Mouse (Mus musculus): ENCODE measurements around the gene AC109138.7. TPM values are rescaled to one million over a fixed set of nuclear protein-coding genes. Genes with fewer than 3 reads are reported as not detected.

AC109138.7 gene
- polyA plus RNA-seq, 1 experiment from 2014 or later, result not detected

DNA sequence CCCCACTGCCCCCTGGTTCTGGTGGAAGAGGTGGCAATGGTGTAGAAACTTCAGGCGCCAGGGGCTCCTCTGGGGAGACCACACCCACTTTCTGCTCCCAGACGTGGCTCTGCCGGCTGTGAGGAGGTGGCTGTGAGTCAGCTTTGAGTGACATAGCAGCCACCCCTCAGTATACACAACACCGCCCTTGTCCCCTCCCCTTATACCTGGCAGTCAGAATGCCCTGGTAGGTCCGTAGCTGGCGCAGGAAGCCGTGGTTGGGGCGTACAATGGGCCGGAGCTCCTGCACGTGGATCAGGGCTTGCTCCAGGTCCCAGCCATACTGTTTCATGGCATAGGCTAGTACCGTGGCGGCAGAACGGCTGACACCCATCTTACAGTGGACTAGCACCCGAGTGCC, 49.5 kb downstream of the AC109138.7 start:
- DNase-seq, result no peak
- peaks cover under 1% of the 10 kb centered on the region; the same call in 1 of the 2 replicates for H3K4me1 ChIP-seq (ENCODE audit: control insufficient read depth, insufficient read depth, low read length)
- H3K27ac ChIP-seq (replicated peaks; ENCODE audit: low read depth, low read length), result no peak overlapping the region
- peaks cover 6% of the 10 kb centered on the region; the same call in 1 of the 2 replicates for H3K27me3 ChIP-seq (ENCODE audit: control insufficient read depth, insufficient read depth, low read length)
- WGBS, result 72% methylated on average over 14 of the region's 14 CpGs
- no peak overlapping the region for H3K4me3 ChIP-seq (replicated peaks; ENCODE audit: low read depth, low read length)
- no peak for ATAC-seq (ENCODE audit: low FRiP score, low TSS enrichment)
- H3K9ac ChIP-seq (replicated peaks; ENCODE audit: low read length), result no peak overlapping the region
- no peaks in the 10 kb centered on the region for H3K9me3 ChIP-seq (ENCODE audit: control insufficient read depth, low read length)
- no peaks in the 10 kb centered on the region for H3K36me3 ChIP-seq (ENCODE audit: control insufficient read depth, insufficient read depth, low read length)
- no peak overlapping the region for H3K4me2 ChIP-seq (ENCODE audit: low read length)

DNA sequence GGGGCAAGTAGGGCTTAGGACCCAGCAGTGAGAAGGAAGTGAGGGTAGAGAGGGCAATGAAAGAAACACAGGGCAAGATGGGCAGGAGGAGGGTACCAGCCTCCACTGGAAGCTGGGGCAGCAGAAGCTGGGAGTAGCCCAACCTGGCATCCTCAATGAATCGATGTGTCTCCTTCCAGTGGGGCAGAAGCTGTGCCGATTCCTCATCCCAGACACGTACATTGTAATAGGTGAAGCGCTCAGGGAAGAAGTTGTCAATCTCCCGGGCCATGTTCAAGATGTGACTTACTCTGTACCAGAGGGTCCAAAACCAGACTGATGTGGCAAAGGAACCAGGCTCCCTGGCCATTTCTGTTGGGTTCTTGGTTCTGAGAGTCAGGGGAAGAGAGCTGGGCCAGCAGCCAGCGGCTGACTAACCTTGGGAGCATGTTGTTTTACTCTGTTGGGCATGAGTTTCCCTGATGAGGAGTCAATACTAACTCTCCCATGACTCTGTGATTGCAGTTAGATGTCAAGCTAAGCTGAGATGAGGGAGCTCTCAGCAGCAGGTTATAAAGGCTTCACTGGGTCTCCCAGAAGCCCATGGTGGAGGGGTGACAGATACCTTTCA, 50.1 kb downstream of the AC109138.7 start:
- 94% methylated on average over 6 of the region's 6 CpGs for WGBS

GRCm38 (mm10) chr19:4265956-4266355, 51.8 kb downstream of the AC109138.7 start:
- Histone ChIP-seq H3K36me3 (ENCODE audit: control insufficient read depth, insufficient read depth, low read length) (peaks cover 3% of the 10 kb centered on the region; the same call in 1 of the 2 replicates), H3K27me3 (ENCODE audit: control insufficient read depth, insufficient read depth, low read length) (peaks cover 6% of the 10 kb centered on the region; the same call in 1 of the 2 replicates), H3K9me3 (ENCODE audit: control insufficient read depth, low read length) (no peaks in the 10 kb centered on the region), H3K9ac (replicated peaks; ENCODE audit: low read length) (no peak overlapping the region), H3K27ac (replicated peaks; ENCODE audit: low read depth, low read length) (no peak overlapping the region), H3K4me1 (ENCODE audit: control insufficient read depth, insufficient read depth, low read length) (peaks cover 5% of the 10 kb centered on the region; the same call in 1 of the 2 replicates), H3K4me3 (replicated peaks; ENCODE audit: low read depth, low read length) (no peak overlapping the region), H3K4me2 (ENCODE audit: low read length) (no peak overlapping the region)
- 63% methylated on average over 4 of the region's 4 CpGs for WGBS
- DNase-seq, result peak; percentile 18
- no peak for ATAC-seq (ENCODE audit: low FRiP score, low TSS enrichment)

More for the DNA sequence above, 50.1 kb downstream of the AC109138.7 start:
- Histone ChIP-seq H3K27ac (replicated peaks; ENCODE audit: low read depth, low read length) (no peak overlapping the region), H3K4me2 (ENCODE audit: low read length) (no peak overlapping the region), H3K36me3 (ENCODE audit: control insufficient read depth, insufficient read depth, low read length) (no peaks in the 10 kb centered on the region), H3K4me3 (replicated peaks; ENCODE audit: low read depth, low read length) (no peak overlapping the region), H3K4me1 (ENCODE audit: control insufficient read depth, insufficient read depth, low read length) (peaks cover 5% of the 10 kb centered on the region; the same call in 1 of the 2 replicates), H3K27me3 (ENCODE audit: control insufficient read depth, insufficient read depth, low read length) (peaks cover 6% of the 10 kb centered on the region; the same call in 1 of the 2 replicates), H3K9ac (replicated peaks; ENCODE audit: low read length) (no peak overlapping the region), H3K9me3 (ENCODE audit: control insufficient read depth, low read length) (no peaks in the 10 kb centered on the region)
- no peak for DNase-seq
- ATAC-seq (ENCODE audit: low FRiP score, low TSS enrichment), result no peak

DNA sequence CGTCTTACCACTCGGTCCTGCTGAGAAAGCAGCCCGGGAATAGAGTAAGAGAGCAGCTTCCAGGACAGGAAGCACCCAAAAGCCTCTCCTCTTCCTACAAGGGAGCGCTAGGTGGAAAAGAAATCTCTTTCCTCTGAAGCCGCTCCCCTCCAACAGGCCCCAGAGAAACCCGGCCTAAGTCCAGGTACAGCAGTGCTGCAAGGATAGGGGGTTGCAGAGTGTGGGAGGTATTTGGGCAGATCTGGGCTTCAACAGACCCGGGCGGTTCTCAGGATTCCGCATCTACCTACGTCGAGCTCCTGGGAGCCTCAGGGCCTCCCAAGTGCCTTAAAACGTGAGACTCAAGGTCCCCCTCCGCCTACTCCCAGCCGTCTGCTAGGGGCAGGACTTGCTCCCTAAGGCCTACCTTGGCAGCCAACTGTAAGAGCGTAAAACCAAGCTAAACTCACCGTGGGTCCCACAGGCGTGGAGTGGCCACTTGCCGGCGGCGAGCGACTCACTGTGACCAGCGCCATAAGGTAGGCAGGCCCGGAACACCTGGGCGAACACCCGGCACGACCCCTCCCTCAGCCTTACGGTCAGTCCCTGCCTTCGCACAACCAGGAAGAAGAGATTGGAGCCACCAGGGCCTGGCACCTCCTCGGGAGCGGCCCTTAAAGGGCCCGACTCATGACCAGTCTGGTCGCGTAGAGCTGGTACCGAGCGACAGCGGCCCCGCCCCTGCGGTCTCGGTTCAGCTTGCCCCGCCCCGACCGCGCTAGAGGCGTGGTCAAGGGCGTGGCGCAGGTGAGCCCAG, 54.6 kb downstream of the AC109138.7 start, which contains the start of gene Ssh3:
TSS of gene Ssh3 (minus strand) at position 615 of the 796 bp plus-strand sequence.
- DNase-seq, result peak; percentile 34
- peak within 1 kb of the TSS; percentile 17 for H3K4me3 ChIP-seq (replicated peaks; ENCODE audit: low read depth, low read length)
- H3K27me3 ChIP-seq (ENCODE audit: control insufficient read depth, insufficient read depth, low read length), result peaks cover 6% of the 10 kb centered on the region; the same call in 1 of the 2 replicates
- H3K36me3 ChIP-seq (ENCODE audit: control insufficient read depth, insufficient read depth, low read length), result peaks cover 15% of the 10 kb centered on the region
- H3K9me3 ChIP-seq (ENCODE audit: control insufficient read depth, low read length), result no peaks in the 10 kb centered on the region
- WGBS, result 8% methylated on average over 46 of the region's 46 CpGs
- ATAC-seq (ENCODE audit: low FRiP score, low TSS enrichment), result no peak
- no peak within 1 kb of the TSS for H3K27ac ChIP-seq (replicated peaks; ENCODE audit: low read depth, low read length)
- peaks cover 5% of the 10 kb centered on the region; the same call in 1 of the 2 replicates for H3K4me1 ChIP-seq (ENCODE audit: control insufficient read depth, insufficient read depth, low read length)
- peak within 1 kb of the TSS; percentile 47 for H3K4me2 ChIP-seq (ENCODE audit: low read length)
- H3K9ac ChIP-seq (replicated peaks; ENCODE audit: low read length), result peak within 1 kb of the TSS; percentile 23; the same call in 1 of the 2 replicates

GRCm38 (mm10) chr19:4270187-4270586, 56.0 kb downstream of the AC109138.7 start:
- Histone ChIP-seq H3K27me3 (ENCODE audit: control insufficient read depth, insufficient read depth, low read length) (peaks cover 6% of the 10 kb centered on the region; the same call in 1 of the 2 replicates), H3K27ac (replicated peaks; ENCODE audit: low read depth, low read length) (no peak overlapping the region), H3K9ac (replicated peaks; ENCODE audit: low read length) (no peak overlapping the region), H3K36me3 (ENCODE audit: control insufficient read depth, insufficient read depth, low read length) (peaks cover 15% of the 10 kb centered on the region), H3K4me3 (replicated peaks; ENCODE audit: low read depth, low read length) (no peak overlapping the region), H3K4me2 (ENCODE audit: low read length) (no peak overlapping the region), H3K4me1 (ENCODE audit: control insufficient read depth, insufficient read depth, low read length) (peaks cover 5% of the 10 kb centered on the region; the same call in 1 of the 2 replicates), H3K9me3 (ENCODE audit: control insufficient read depth, low read length) (no peaks in the 10 kb centered on the region)
- 74% methylated on average over 6 of the region's 6 CpGs for WGBS
- DNase-seq (no peak), ATAC-seq (ENCODE audit: low FRiP score, low TSS enrichment) (no peak)

GRCm38 (mm10) chr19:4270972-4271371, 56.8 kb downstream of the AC109138.7 start:
- H3K27me3 ChIP-seq (ENCODE audit: control insufficient read depth, insufficient read depth, low read length), result peaks cover 6% of the 10 kb centered on the region; the same call in 1 of the 2 replicates
- DNase-seq, result no peak
- ATAC-seq (ENCODE audit: low FRiP score, low TSS enrichment), result no peak
- WGBS, result 94% methylated on average over 11 of the region's 11 CpGs
- no peaks in the 10 kb centered on the region; the same call in 1 of the 2 replicates for H3K9me3 ChIP-seq (ENCODE audit: control insufficient read depth, low read length)
- H3K4me3 ChIP-seq (replicated peaks; ENCODE audit: low read depth, low read length), result no peak overlapping the region
- no peak overlapping the region for H3K4me2 ChIP-seq (ENCODE audit: low read length)
- peaks cover 15% of the 10 kb centered on the region for H3K36me3 ChIP-seq (ENCODE audit: control insufficient read depth, insufficient read depth, low read length)
- peaks cover 5% of the 10 kb centered on the region; the same call in 1 of the 2 replicates for H3K4me1 ChIP-seq (ENCODE audit: control insufficient read depth, insufficient read depth, low read length)
- no peak overlapping the region for H3K9ac ChIP-seq (replicated peaks; ENCODE audit: low read length)
- H3K27ac ChIP-seq (replicated peaks; ENCODE audit: low read depth, low read length), result no peak overlapping the region

DNA sequence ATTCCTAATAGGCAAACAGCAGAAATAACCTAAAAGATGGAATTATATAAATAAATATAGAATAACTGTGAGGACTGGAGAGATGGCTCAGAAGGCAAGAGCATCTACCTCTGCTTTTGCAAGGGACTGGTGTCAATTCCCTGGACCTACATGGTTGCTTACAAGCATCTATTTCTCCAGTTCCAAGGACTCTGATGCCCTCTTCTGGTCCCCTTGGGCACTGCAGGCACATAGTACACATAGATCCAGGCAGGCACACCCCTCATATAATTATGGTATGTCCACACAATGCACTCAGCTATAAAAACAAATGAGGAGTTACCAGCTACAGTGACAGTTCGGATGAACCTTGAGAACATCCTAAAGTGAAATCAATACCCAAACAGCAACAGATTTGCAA, 65.3 kb downstream of the AC109138.7 start:
- Histone ChIP-seq H3K9me3 (ENCODE audit: control insufficient read depth, low read length) (no peaks in the 10 kb centered on the region; the same call in 1 of the 2 replicates), H3K27ac (replicated peaks; ENCODE audit: low read depth, low read length) (no peak overlapping the region), H3K4me1 (ENCODE audit: control insufficient read depth, insufficient read depth, low read length) (peaks cover 8% of the 10 kb centered on the region), H3K4me3 (replicated peaks; ENCODE audit: low read depth, low read length) (no peak overlapping the region), H3K36me3 (ENCODE audit: control insufficient read depth, insufficient read depth, low read length) (peaks cover 3% of the 10 kb centered on the region; the same call in 1 of the 2 replicates), H3K27me3 (ENCODE audit: control insufficient read depth, insufficient read depth, low read length) (no peaks in the 10 kb centered on the region), H3K9ac (replicated peaks; ENCODE audit: low read length) (no peak overlapping the region), H3K4me2 (ENCODE audit: low read length) (no peak overlapping the region)
- no peak for ATAC-seq (ENCODE audit: low FRiP score, low TSS enrichment)
- 100% methylated on average over 1 of the region's 1 CpGs for WGBS
- DNase-seq, result no peak

- Histone ChIP-seq H3K9ac (replicated peaks; ENCODE audit: low read length) (no peak overlapping the region), H3K9me3 (ENCODE audit: control insufficient read depth, low read length) (no peaks in the 10 kb centered on the region; the same call in 1 of the 2 replicates), H3K27me3 (ENCODE audit: control insufficient read depth, insufficient read depth, low read length) (no peaks in the 10 kb centered on the region), H3K4me3 (replicated peaks; ENCODE audit: low read depth, low read length) (no peak overlapping the region), H3K4me2 (ENCODE audit: low read length) (no peak overlapping the region), H3K27ac (replicated peaks; ENCODE audit: low read depth, low read length) (no peak overlapping the region), H3K36me3 (ENCODE audit: control insufficient read depth, insufficient read depth, low read length) (peaks cover 7% of the 10 kb centered on the region), H3K4me1 (ENCODE audit: control insufficient read depth, insufficient read depth, low read length) (peaks cover 8% of the 10 kb centered on the region)
- ATAC-seq (ENCODE audit: low FRiP score, low TSS enrichment) (no peak), DNase-seq (no peak)
- 96% methylated on average over 9 of the region's 9 CpGs for WGBS
Measured at GRCm38 (mm10) chr19:4280425-4280824, 66.3 kb downstream of the AC109138.7 start.

Data from midbrain, embryonic 14.5 days (tissue).